9 mouse cellular contexts compared by ENCODE assay signal in the genomic region with DNA sequence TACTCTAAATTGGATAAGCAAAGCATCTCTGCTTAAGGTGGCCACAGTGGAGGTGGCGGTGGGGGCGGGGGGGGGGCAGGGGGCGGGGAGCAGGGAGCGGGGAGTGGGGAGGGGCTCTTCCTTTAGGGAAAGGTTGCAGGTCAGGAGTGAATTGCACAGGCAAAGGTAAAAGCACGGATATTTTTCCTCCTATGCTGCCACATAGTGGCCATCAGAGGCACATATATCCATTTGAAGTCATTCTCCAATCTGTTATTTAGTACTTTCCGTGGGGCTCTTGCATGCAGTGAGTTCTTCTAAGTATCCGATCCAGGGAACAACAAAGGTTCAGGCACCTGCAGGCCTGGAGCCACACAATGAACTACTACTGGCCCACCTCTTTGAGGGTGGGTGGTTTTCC. TPM values are rescaled to one million over a fixed set of nuclear protein-coding genes. Genes with fewer than 3 reads are reported as not detected.
DNase-seq lines count a peak whose midpoint lies in the region; ATAC-seq lines count a peak whose summit lies in the region.
"Had no signal": no experiment of that assay in that cellular context is flagged by ENCODE, and none has a peak within 500 bp of the region (broad histone marks: within the 10 kb centered on the region; RNA-seq: fewer than 3 reads in every experiment).

No protein-coding gene starts in this region.

- no peaks in the 10 kb centered on the region for H3K27me3 ChIP-seq in midbrain, embryonic 11.5 days (ENCODE audit: control insufficient read depth, insufficient read depth, low read length)
- H3K27me3 ChIP-seq in midbrain, embryonic 10.5 days (ENCODE audit: low read depth, poor library complexity, severe bottlenecking) = no peaks in the 10 kb centered on the region
- no peaks in the 10 kb centered on the region for H3K27me3 ChIP-seq in hindbrain, embryonic 14.5 days (ENCODE audit: control insufficient read depth, insufficient read depth, low read length)
- H3K27me3 ChIP-seq: limb, embryonic 15.5 days had no signal

- peaks cover 8% of the 10 kb centered on the region for H3K36me3 ChIP-seq in midbrain, embryonic 11.5 days (ENCODE audit: control insufficient read depth, insufficient read depth, low read length)
- peaks cover 94% of the 10 kb centered on the region for H3K36me3 ChIP-seq in midbrain, embryonic 10.5 days
- H3K36me3 ChIP-seq in hindbrain, embryonic 14.5 days (replicated peaks; ENCODE audit: control insufficient read depth, insufficient read depth) = peaks cover 6% of the 10 kb centered on the region; the same call in 1 of the 2 replicates

- peak; percentile 27; the same call in 1 of the 2 replicates for ATAC-seq in midbrain, embryonic 11.5 days (ENCODE audit: low FRiP score)
- ATAC-seq in hindbrain, embryonic 14.5 days (ENCODE audit: low FRiP score) = no peak
- no peak for ATAC-seq in granulocyte monocyte progenitor cell, adult 5-6 weeks (replicated peaks; ENCODE audit: poor library complexity, severe bottlenecking)

- H3K9me3 ChIP-seq in midbrain, embryonic 11.5 days (ENCODE audit: control insufficient read depth, low read length) = no peaks in the 10 kb centered on the region
- no peaks in the 10 kb centered on the region; the same call in 1 of the 2 replicates for H3K9me3 ChIP-seq in midbrain, embryonic 10.5 days (replicated peaks)
- no peaks in the 10 kb centered on the region for H3K9me3 ChIP-seq in hindbrain, embryonic 14.5 days (ENCODE audit: control insufficient read depth, low read length)
- H3K9me3 ChIP-seq: limb, embryonic 15.5 days had no signal

- DNase-seq in cerebellum, postnatal 14 days = peak; percentile 28 to 37
- no peak for DNase-seq in cerebellum, adult 9-10 months
- no peak for DNase-seq in midbrain, embryonic 11.5 days (ENCODE audit: low spot score, missing footprints)
- no peak for DNase-seq in midbrain, embryonic 10.5 days (ENCODE audit: low spot score)
- DNase-seq in hindbrain, embryonic 14.5 days (ENCODE audit: low spot score) = peak; percentile 66
- no peak for DNase-seq in spleen, adult 12 weeks (ENCODE audit: low spot score)
- DNase-seq in left cerebral cortex, postnatal 4 days = no peak

- intact Hi-C loops in left cerebral cortex, postnatal 4 days (cut with DNase I) = loop anchor here (10.0 kb wide), 1 partner anchor 102 kb away; no protein-coding TSS in a partner anchor

- WGBS in midbrain, embryonic 11.5 days = 32% methylated on average over 7 of the region's 7 CpGs
- WGBS in midbrain, embryonic 10.5 days = 27% methylated on average over 7 of the region's 7 CpGs
- WGBS in hindbrain, embryonic 14.5 days = 15% methylated on average over 7 of the region's 7 CpGs

- no peak overlapping the region for H3K4me3 ChIP-seq in midbrain, embryonic 11.5 days (ENCODE audit: low read depth, low read length)
- H3K4me3 ChIP-seq in midbrain, embryonic 10.5 days = no peak overlapping the region
- no peak overlapping the region for H3K4me3 ChIP-seq in hindbrain, embryonic 14.5 days (replicated peaks; ENCODE audit: low read length)
- H3K4me3 ChIP-seq: limb, embryonic 15.5 days had no signal

- H3K4me2 ChIP-seq in midbrain, embryonic 11.5 days = no peak overlapping the region
- H3K4me2 ChIP-seq in hindbrain, embryonic 14.5 days (replicated peaks) = no peak overlapping the region
- H3K4me2 ChIP-seq: limb, embryonic 15.5 days had no signal

- no peaks in the 10 kb centered on the region for H3K4me1 ChIP-seq in midbrain, embryonic 11.5 days (ENCODE audit: control insufficient read depth, insufficient read depth, low read length)
- H3K4me1 ChIP-seq in midbrain, embryonic 10.5 days = peaks cover 6% of the 10 kb centered on the region; the same call in 1 of the 2 replicates
- no peaks in the 10 kb centered on the region for H3K4me1 ChIP-seq in hindbrain, embryonic 14.5 days (replicated peaks; ENCODE audit: control insufficient read depth, insufficient read depth, low read length)
- H3K4me1 ChIP-seq: limb, embryonic 15.5 days had no signal

- no peak overlapping the region for H3K27ac ChIP-seq in midbrain, embryonic 11.5 days (ENCODE audit: low read depth, low read length)
- H3K27ac ChIP-seq in midbrain, embryonic 10.5 days (replicated peaks) = no peak overlapping the region
- H3K27ac ChIP-seq in hindbrain, embryonic 14.5 days = no peak overlapping the region
- H3K27ac ChIP-seq: limb, embryonic 15.5 days had no signal

- H3K9ac ChIP-seq in midbrain, embryonic 11.5 days (ENCODE audit: low read length) = no peak overlapping the region
- H3K9ac ChIP-seq in hindbrain, embryonic 14.5 days = no peak overlapping the region
- H3K9ac ChIP-seq: limb, embryonic 15.5 days had no signal

RNA-seq across cellular contexts. Expression of a gene that starts 29.4 kb away (rescaled TPM):
- polyA plus RNA-seq in midbrain, embryonic 11.5 days (2014; fragmentation: Nextera tagmentation; extraction: Ambion mirVana) = 2.9 and 3.0 TPM in 2 replicates
- polyA plus RNA-seq in midbrain, embryonic 10.5 days (2016; fragmentation: Nextera tagmentation; extraction: Ambion mirVana) = 1.5 and 2.3 TPM in 2 replicates
- 0.88 and 1.2 TPM in 2 replicates for polyA plus RNA-seq in hindbrain, embryonic 14.5 days (2014; fragmentation: Nextera tagmentation; extraction: Ambion mirVana)
- not detected in 2 replicates for total RNA-seq in granulocyte monocyte progenitor cell, adult 5-6 weeks (2014; fragmentation: Nextera tagmentation)
- 0.09 and 1.1 TPM in 2 replicates for total RNA-seq in granulocyte monocyte progenitor cell, adult 5-6 weeks (2017)
- total RNA-seq in left cerebral cortex, postnatal 4 days (2021) = under 1 TPM; 0.54 to 0.72 TPM

RNA-seq across cellular contexts. Expression of a gene that starts 49.0 kb away (rescaled TPM):
- 129 and 143 TPM in 2 replicates for polyA plus RNA-seq in midbrain, embryonic 11.5 days (2014; fragmentation: Nextera tagmentation; extraction: Ambion mirVana)
- polyA plus RNA-seq in midbrain, embryonic 10.5 days (2016; fragmentation: Nextera tagmentation; extraction: Ambion mirVana) = 117 and 122 TPM in 2 replicates
- 69.4 and 70.2 TPM in 2 replicates for polyA plus RNA-seq in hindbrain, embryonic 14.5 days (2014; fragmentation: Nextera tagmentation; extraction: Ambion mirVana)
- total RNA-seq in granulocyte monocyte progenitor cell, adult 5-6 weeks (2014; fragmentation: Nextera tagmentation) = 0.70 and 2.6 TPM in 2 replicates
- total RNA-seq in granulocyte monocyte progenitor cell, adult 5-6 weeks (2017) = 2.1 TPM in 2 replicates
- 10 to 100 TPM; 21.2 to 22.8 TPM for total RNA-seq in left cerebral cortex, postnatal 4 days (2021)

Comparison
In these comparisons a context has a peak if more than half of its experiments do, and no peak if none do; other contexts are left out.
1. DNase-seq: peak in cerebellum, postnatal 14 days (2 of 2) and hindbrain, embryonic 14.5 days (single experiment); none in cerebellum, adult 9-10 months (single experiment), midbrain, embryonic 11.5 days (single experiment), midbrain, embryonic 10.5 days (single experiment), spleen, adult 12 weeks (single experiment) and left cerebral cortex, postnatal 4 days (single experiment).